Mouse (Mus musculus) olfactory bulb, adult 2 months (tissue): ENCODE measurements around the gene Cdc40.

ENCODE experiments used
- CTCF ChIP-seq: fragments of 200-500 bp; IDR thresholded peaks from 2 replicates; pipeline ENCODE4 v1.5.1; 2012; ENCODE audit warnings: low read depth, mild to moderate bottlenecking, low read length, moderate library complexity; ENCODE audit not compliant: insufficient read depth
- POLR2A ChIP-seq: fragments of 200-500 bp; IDR thresholded peaks from 2 replicates; pipeline ENCODE4 v1.6.1; 2012; ENCODE audit warnings: mild to moderate bottlenecking, low read depth, low read length, moderate library complexity; ENCODE audit not compliant: insufficient read depth

DNA sequence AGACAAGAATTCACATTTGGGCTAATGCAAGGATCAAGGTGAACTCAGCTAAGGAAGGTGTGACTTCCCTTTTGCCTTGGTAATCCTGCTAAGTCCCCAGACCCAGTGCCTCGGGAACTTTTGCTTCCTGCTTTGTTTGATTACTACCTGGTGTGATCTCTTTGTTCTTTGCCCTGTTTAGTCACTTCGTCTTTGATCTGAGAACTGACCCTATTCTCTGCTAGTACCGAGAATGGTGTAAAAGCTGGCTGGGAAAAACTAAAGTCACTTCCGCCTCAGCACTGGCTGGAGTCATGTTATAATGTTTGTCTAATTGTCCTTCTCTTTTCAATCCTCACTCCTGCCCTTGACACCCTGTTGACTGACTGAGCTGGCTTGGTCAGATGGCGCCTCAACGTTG, 66.6 kb downstream of the Cdc40 start:
- TF ChIP-seq CTCF (no peak), POLR2A (no peak)
